Mouse (Mus musculus): ENCODE results near the gene Tnip1. TPM values are rescaled to one million over a fixed set of nuclear protein-coding genes. Genes with fewer than 3 reads are reported as not detected.

Tnip1 gene
- polyA plus RNA-seq, 1 experiment = 122 TPM

DNA sequence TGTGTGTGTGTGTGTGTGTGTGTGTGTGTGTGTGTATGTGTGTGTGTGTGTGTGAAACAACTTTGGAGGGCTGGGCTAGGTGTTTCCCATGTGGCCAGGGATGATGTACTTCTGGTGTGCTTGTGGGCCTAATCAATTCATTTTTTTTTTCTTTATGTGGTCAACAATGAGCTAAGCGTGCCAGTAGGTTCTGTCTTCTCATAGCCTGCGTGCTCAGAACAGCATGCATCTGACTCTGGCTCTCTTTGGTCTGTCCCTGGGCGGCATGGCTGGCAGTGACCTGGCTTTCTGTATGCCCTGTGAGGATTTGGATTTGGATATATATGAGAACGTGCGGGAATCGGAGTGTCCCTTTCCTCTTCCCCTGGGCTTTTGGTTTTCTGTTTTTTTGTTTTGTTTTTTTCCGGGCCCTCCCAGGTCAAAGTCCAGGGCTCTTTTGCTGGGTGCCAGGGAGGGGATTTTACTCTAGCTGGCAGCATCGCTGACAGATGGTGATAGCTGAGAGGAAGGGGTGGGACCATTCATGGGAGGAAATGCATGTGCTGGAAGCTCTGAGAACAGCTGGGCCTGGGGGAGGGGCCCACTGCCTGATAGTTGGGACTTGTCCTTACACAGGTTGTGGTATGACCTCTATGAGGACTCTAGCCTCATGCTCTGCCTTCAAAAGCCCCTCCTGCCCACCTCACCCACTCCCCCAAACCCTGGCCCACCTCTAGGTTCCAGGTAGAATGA is 10.9 kb upstream of the Tnip1 start:
- H3K4me1 ChIP-seq (ENCODE audit: control insufficient read depth, insufficient read depth, insufficient read length, low read length) = peaks cover 24% of the 10 kb centered on the region
- 7% methylated on average over 8 of the region's 8 CpGs for WGBS
- H3K36me3 ChIP-seq (ENCODE audit: control insufficient read depth, insufficient read depth, low read length) = no peaks in the 10 kb centered on the region
- TF ChIP-seq POLR2A (IDR thresholded peaks at IDR 0.05; ENCODE audit: low read depth, low read length) (0 out of 2 replicates have a peak, but pooled peaks have one; percentile 33), CTCF (IDR thresholded peaks at IDR 0.05; ENCODE audit: extremely low read depth, insufficient read length, insufficient replicate concordance, low read depth, low read length) (no peak)
- H3K27ac ChIP-seq (ENCODE audit: insufficient read depth, low read depth, low read length) = peak overlapping the region; percentile 97
- no peaks in the 10 kb centered on the region for H3K27me3 ChIP-seq (ENCODE audit: control insufficient read depth, insufficient read depth, low read length)
- H3K4me3 ChIP-seq (ENCODE audit: low read depth, low read length) = peak overlapping the region; percentile 17; the same call in 1 of the 2 replicates

DNA sequence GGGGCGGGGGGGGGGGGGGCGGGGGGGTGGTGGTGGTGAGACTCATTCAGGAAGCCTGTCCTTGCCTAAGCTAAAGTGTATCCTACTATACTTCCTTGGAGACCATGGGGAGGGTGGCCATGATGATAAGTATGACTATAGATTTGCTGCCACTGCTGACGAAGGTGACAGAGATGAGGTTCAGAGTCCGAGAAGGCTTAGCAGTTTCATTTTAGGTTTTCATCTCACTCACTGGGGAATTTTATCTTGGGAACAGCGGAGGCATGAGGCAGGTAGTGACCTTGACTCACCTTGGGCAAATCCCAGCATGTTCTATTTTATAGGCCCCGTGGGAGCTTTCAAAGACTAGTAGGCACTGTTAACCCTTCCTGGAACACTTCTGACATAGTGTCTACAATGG is 10.1 kb upstream of the Tnip1 start:
- Histone ChIP-seq H3K4me3 (ENCODE audit: low read depth, low read length) (no peak overlapping the region), H3K27me3 (ENCODE audit: control insufficient read depth, insufficient read depth, low read length) (no peaks in the 10 kb centered on the region), H3K27ac (ENCODE audit: insufficient read depth, low read depth, low read length) (peak overlapping the region; percentile 97), H3K4me1 (ENCODE audit: control insufficient read depth, insufficient read depth, insufficient read length, low read length) (peaks cover 24% of the 10 kb centered on the region), H3K36me3 (ENCODE audit: control insufficient read depth, insufficient read depth, low read length) (no peaks in the 10 kb centered on the region)
- 12% methylated on average over 6 of the region's 6 CpGs for WGBS
- TF ChIP-seq POLR2A (IDR thresholded peaks at IDR 0.05; ENCODE audit: low read depth, low read length) (no peak), CTCF (IDR thresholded peaks at IDR 0.05; ENCODE audit: extremely low read depth, insufficient read length, insufficient replicate concordance, low read depth, low read length) (no peak)

DNA sequence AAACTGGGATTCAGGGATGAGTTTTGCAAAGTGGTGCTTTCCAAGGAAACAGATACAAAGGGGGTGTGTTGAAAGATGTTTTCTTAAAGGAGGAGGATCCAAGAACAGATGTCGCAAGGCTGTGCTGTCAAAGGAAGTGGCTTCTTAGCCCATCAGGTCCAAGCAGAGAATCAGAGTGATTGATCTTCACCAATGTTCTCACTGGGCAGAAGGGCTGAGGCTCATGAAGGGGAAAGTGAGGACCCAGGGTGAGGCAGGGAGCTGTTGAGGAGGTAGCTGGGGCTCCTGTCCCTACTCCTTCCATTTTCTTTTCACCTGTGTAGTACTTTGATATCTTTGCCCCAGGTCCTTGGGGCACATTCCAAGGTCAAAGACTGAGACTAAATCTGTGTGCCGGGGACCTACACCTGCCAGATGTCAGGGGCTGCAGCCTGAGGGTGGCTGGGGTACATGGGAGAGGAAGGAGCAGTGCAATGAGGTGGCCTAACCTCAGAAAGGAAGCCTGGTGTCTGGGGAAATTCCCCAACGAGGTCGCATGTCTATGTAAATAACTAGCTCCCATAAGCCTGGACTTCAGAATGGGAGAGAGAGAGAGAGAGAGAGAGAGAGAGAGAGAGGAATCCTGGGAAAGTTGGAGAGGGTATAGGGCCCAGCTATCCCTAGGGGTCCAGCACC is 9.5 kb upstream of the Tnip1 start:
- WGBS = 19% methylated on average over 4 of the region's 4 CpGs
- H3K4me1 ChIP-seq (ENCODE audit: control insufficient read depth, insufficient read depth, insufficient read length, low read length) = peaks cover 24% of the 10 kb centered on the region
- H3K27me3 ChIP-seq (ENCODE audit: control insufficient read depth, insufficient read depth, low read length) = no peaks in the 10 kb centered on the region
- TF ChIP-seq POLR2A (IDR thresholded peaks at IDR 0.05; ENCODE audit: low read depth, low read length) (no peak), CTCF (IDR thresholded peaks at IDR 0.05; ENCODE audit: extremely low read depth, insufficient read length, insufficient replicate concordance, low read depth, low read length) (no peak)
- no peaks in the 10 kb centered on the region for H3K36me3 ChIP-seq (ENCODE audit: control insufficient read depth, insufficient read depth, low read length)
- no peak overlapping the region for H3K4me3 ChIP-seq (ENCODE audit: low read depth, low read length)
- H3K27ac ChIP-seq (ENCODE audit: insufficient read depth, low read depth, low read length) = peak overlapping the region; percentile 93

DNA sequence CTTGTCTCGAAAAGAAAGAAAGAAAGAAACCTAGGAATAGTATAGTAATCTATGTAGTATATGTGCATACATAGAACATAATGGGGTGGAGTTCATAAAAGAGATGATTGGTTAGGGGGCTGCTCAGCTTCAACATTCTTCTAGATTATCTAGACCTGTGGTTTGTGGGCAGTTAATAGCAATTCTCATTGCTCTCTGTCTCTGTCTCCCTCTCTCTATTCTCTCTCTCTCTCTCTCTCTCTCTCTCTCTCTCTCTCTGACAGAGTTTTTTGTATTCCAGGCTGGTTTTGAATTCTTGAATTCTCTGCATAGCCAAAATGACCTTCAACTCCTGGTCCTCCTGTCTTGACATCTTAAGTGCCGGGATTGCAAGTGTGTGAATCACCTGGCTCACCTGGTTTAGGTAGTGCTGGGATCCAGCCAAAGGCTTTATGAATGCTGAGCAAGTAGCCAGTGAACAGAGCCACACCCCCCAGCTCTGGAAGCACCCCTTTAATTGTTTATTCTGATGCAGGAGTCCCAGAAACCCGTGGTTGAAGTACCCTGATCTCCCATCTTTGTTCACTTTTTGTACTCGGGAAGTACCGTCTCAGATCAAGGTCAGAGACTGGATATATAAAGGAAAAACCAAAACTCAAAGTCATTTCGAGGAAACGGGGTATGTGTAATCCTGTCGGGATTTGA is 8.8 kb upstream of the Tnip1 start:
- no peaks in the 10 kb centered on the region for H3K27me3 ChIP-seq (ENCODE audit: control insufficient read depth, insufficient read depth, low read length)
- peaks cover 24% of the 10 kb centered on the region for H3K4me1 ChIP-seq (ENCODE audit: control insufficient read depth, insufficient read depth, insufficient read length, low read length)
- H3K27ac ChIP-seq (ENCODE audit: insufficient read depth, low read depth, low read length) = peak overlapping the region; percentile 93
- no peak for TF ChIP-seq POLR2A (IDR thresholded peaks at IDR 0.05; ENCODE audit: low read depth, low read length)
- TF ChIP-seq CTCF (IDR thresholded peaks at IDR 0.05; ENCODE audit: extremely low read depth, insufficient read length, insufficient replicate concordance, low read depth, low read length) = no peak
- H3K4me3 ChIP-seq (ENCODE audit: low read depth, low read length) = no peak overlapping the region
- WGBS = 33% methylated on average over 8 of the region's 8 CpGs
- no peaks in the 10 kb centered on the region for H3K36me3 ChIP-seq (ENCODE audit: control insufficient read depth, insufficient read depth, low read length)

DNA sequence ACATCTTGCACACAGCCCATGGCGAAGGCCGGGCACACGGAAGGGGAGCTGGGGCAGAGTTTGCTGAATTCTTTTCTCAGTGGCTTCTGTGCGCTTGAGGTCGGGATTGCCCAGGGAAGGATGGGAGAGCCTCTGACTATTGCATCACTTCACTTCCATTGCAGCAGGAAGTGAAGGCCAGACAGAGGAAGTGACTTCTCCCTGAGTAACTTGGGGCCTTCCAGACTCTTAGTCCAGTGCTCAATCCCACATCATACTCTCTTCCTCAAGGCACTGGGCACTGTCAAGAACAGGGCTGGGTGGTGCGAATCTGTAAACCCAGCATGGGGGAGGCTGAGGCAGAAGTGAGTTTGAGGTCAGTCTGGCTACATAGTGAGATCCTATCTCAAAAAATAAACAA is 2.5 kb upstream of the Tnip1 start:
- Histone ChIP-seq H3K4me1 (ENCODE audit: control insufficient read depth, insufficient read depth, insufficient read length, low read length) (peaks cover 21% of the 10 kb centered on the region), H3K4me3 (ENCODE audit: low read depth, low read length) (no peak overlapping the region), H3K36me3 (ENCODE audit: control insufficient read depth, insufficient read depth, low read length) (no peaks in the 10 kb centered on the region), H3K27me3 (ENCODE audit: control insufficient read depth, insufficient read depth, low read length) (no peaks in the 10 kb centered on the region), H3K27ac (ENCODE audit: insufficient read depth, low read depth, low read length) (no peak overlapping the region)
- TF ChIP-seq CTCF (IDR thresholded peaks at IDR 0.05; ENCODE audit: extremely low read depth, insufficient read length, insufficient replicate concordance, low read depth, low read length) (no peak), POLR2A (IDR thresholded peaks at IDR 0.05; ENCODE audit: low read depth, low read length) (no peak)
- WGBS = 82% methylated on average over 6 of the region's 6 CpGs

DNA sequence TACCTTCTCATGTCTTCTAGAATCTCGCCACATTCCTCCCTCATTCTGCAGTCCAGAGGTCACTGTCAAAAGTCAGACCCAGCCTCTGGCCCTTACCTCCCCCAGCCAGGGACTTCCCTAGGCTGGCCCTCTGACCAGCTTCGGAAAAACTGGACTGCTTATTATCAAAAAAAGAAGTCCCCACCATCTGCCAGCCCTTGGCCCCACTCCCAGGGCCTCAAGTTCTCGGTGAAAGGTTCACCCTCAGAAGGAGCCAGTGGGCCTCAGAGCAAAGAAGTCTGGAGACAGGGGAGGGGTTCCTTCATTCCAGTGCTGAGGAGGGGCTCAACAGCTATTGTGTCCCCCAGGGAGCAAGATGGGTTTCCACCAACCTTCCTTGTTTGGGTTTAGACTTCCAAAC is 796 bp downstream of the Tnip1 start:
- peak overlapping the region; percentile 18 for H3K4me3 ChIP-seq (ENCODE audit: low read depth, low read length)

More for the DNA sequence above, 796 bp downstream of the Tnip1 start:
- Histone ChIP-seq H3K36me3 (ENCODE audit: control insufficient read depth, insufficient read depth, low read length) (no peaks in the 10 kb centered on the region), H3K4me1 (ENCODE audit: control insufficient read depth, insufficient read depth, insufficient read length, low read length) (peaks cover 39% of the 10 kb centered on the region), H3K27me3 (ENCODE audit: control insufficient read depth, insufficient read depth, low read length) (no peaks in the 10 kb centered on the region), H3K27ac (ENCODE audit: insufficient read depth, low read depth, low read length) (peak overlapping the region; percentile 25)
- WGBS = 32% methylated on average over 3 of the region's 3 CpGs
- no peak for TF ChIP-seq CTCF (IDR thresholded peaks at IDR 0.05; ENCODE audit: extremely low read depth, insufficient read length, insufficient replicate concordance, low read depth, low read length)
- TF ChIP-seq POLR2A (IDR thresholded peaks at IDR 0.05; ENCODE audit: low read depth, low read length) = no peak
